Mouse (Mus musculus) heart, embryonic 11.5 days (tissue): ENCODE results near the gene Pibf1. TPM values are rescaled to one million over a fixed set of nuclear protein-coding genes. Genes with fewer than 3 reads are reported as not detected.
A peak's percentile ranks its signal among the peaks of the same experiment; 100 is the strongest.

ENCODE experiments used
- ATAC-seq: fragments of 200-750 bp; cut with Nextera tagmentation; replicated peaks from 2 replicates; pipeline ENCODE4 v1.8.0; 2017; ENCODE audit warnings: moderate library complexity; ENCODE audit not compliant: insufficient number of reproducible peaks, low FRiP score, low TSS enrichment
- H3K27ac ChIP-seq: fragments of 300-500 bp; sonication (generic); 2 replicates; pipeline ENCODE4 v1.5.1; 2014; ENCODE audit warnings: mild to moderate bottlenecking, low read depth, low read length
- H3K27me3 ChIP-seq: fragments of 300-500 bp; sonication (generic); 2 replicates; pipeline ENCODE4 v1.6.1; 2014; ENCODE audit warnings: mild to moderate bottlenecking, low read length, mixed read lengths; ENCODE audit not compliant: control insufficient read depth, insufficient read depth
- H3K36me3 ChIP-seq: fragments of 300-500 bp; sonication (generic); 2 replicates; pipeline ENCODE4 v1.6.1; 2014; ENCODE audit warnings: mild to moderate bottlenecking, low read length, moderate library complexity, mixed read lengths; ENCODE audit not compliant: control insufficient read depth, insufficient read depth
- H3K4me1 ChIP-seq: fragments of 300-500 bp; sonication (generic); 2 replicates; pipeline ENCODE4 v1.6.1; 2014; ENCODE audit warnings: low read length; ENCODE audit not compliant: control insufficient read depth, insufficient read depth
- H3K4me2 ChIP-seq: fragments of 300-500 bp; sonication (generic); 2 replicates; pipeline ENCODE4 v1.6.1; 2014; ENCODE audit warnings: mild to moderate bottlenecking, moderate library complexity
- H3K4me3 ChIP-seq: fragments of 300-500 bp; sonication (generic); 2 replicates; pipeline ENCODE4 v1.5.1; 2014; ENCODE audit warnings: low read depth, low read length
- H3K9ac ChIP-seq: fragments of 300-500 bp; sonication (generic); 2 replicates; pipeline ENCODE4 v1.6.1; 2014; ENCODE audit warnings: mild to moderate bottlenecking, low read depth, low read length, moderate library complexity
- H3K9me3 ChIP-seq: fragments of 300-500 bp; sonication (generic); replicated peaks from 2 replicates; pipeline ENCODE4 v1.6.1; 2016; ENCODE audit warnings: low read length; ENCODE audit not compliant: control insufficient read depth
- WGBS: fragments of 180-500 bp; shearing (Covaris S2); extraction: QIAGEN DNeasy Blood & Tissue Kit; methylation state at CpG from one replicate; pipeline ENCODE4 v1.1.7; 2014; ENCODE audit not compliant: insufficient replicate concordance; 5-methylcytosine and 5-hydroxymethylcytosine counted together
- polyA plus RNA-seq: library from polyadenylated mRNA; unstranded; fragments of >200 nt; fragmentation: Nextera tagmentation; extraction: Ambion mirVana; gene quantifications from 2 replicates; pipeline ENCODE4 v1.2.1, GENCODE M21; 2014

Pibf1 gene
- polyA plus RNA-seq, 1 experiment from 2014 or later: 16.7 TPM

- Histone ChIP-seq H3K4me3 (no peak overlapping the region), H3K27me3 (peaks cover 3% of the 10 kb centered on the region; the same call in 1 of the 2 replicates), H3K27ac (no peak overlapping the region), H3K36me3 (no peaks in the 10 kb centered on the region), H3K9me3 (no peaks in the 10 kb centered on the region), H3K9ac (no peak overlapping the region), H3K4me1 (peaks cover 3% of the 10 kb centered on the region; the same call in 1 of the 2 replicates), H3K4me2 (no peak overlapping the region)
- 89% methylated on average over 5 of the region's 5 CpGs for WGBS
- ATAC-seq: no peak
Measured at GRCm38 (mm10) chr14:99292176-99292575, 193.0 kb downstream of the Pibf1 start.

- Histone ChIP-seq H3K4me3 (no peak overlapping the region), H3K36me3 (no peaks in the 10 kb centered on the region), H3K9me3 (no peaks in the 10 kb centered on the region), H3K27ac (no peak overlapping the region), H3K27me3 (peaks cover 6% of the 10 kb centered on the region), H3K9ac (no peak overlapping the region), H3K4me2 (no peak overlapping the region), H3K4me1 (peaks cover 3% of the 10 kb centered on the region; the same call in 1 of the 2 replicates)
- ATAC-seq: no peak
- WGBS: 80% methylated on average over 8 of the region's 8 CpGs
Measured at GRCm38 (mm10) chr14:99294424-99294823, 195.2 kb downstream of the Pibf1 start.

DNA sequence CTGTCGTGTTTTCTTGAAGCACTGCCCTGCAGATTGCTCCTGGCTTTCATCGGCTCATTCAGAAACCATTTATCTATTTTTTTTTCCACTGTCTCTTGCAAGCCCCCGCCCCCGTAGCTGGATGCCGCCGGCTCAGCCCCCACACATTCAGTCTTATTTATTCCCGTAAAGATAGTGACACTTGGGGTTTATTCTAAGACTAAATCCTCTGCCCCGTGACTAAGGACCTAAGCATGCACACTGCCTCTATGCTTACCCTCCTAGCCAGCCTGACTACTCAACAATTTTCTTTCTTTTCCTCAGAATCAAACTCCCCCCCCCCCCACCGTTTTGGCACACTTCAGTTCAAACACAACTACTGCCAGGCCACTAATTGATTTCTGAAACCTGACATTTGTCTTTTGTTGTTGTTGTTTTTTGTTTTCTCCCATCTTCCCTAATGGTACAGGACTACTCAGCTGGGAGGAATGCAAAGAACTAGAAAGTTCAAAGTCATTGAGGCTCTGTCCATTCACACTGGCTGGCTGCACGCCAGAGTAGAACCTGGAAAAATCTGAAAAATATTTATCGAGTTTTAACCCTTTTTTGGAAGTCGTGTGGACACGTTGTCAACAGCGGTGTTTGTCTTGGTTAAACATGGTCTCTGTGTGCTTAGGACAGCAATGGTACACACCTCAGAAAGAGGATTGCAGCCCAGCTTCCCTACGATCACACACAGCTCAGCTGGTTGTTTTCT lies 196.6 kb downstream of the Pibf1 start:
- 37% methylated on average over 15 of the region's 15 CpGs for WGBS
- Histone ChIP-seq H3K4me2 (peak overlapping the region; percentile 34; the same call in 1 of the 2 replicates), H3K36me3 (no peaks in the 10 kb centered on the region), H3K9ac (no peak overlapping the region), H3K27ac (no peak overlapping the region), H3K4me3 (no peak overlapping the region), H3K9me3 (no peaks in the 10 kb centered on the region), H3K27me3 (peaks cover 10% of the 10 kb centered on the region), H3K4me1 (peaks cover 3% of the 10 kb centered on the region; the same call in 1 of the 2 replicates)
- ATAC-seq: no peak

- Histone ChIP-seq H3K4me3 (peak within 1 kb of the TSS; percentile 77), H3K9me3 (no peaks in the 10 kb centered on the region), H3K4me2 (peak within 1 kb of the TSS; percentile 99), H3K36me3 (no peaks in the 10 kb centered on the region), H3K27me3 (peaks cover 10% of the 10 kb centered on the region), H3K27ac (0 out of 2 replicates have a peak within 1 kb of the TSS, but pooled peaks have one; percentile 35), H3K9ac (peak within 1 kb of the TSS; percentile 69), H3K4me1 (peaks cover 3% of the 10 kb centered on the region; the same call in 1 of the 2 replicates)
- under 1% methylated on average over 48 of the region's 67 CpGs for WGBS
- peak; percentile 96 for ATAC-seq
Measured at GRCm38 (mm10) chr14:99298385-99299021, 199.3 kb downstream of the Pibf1 start, which contains the start of gene Klf5. Gene Klf5 (plus strand): TSS chr14:99298691.

DNA sequence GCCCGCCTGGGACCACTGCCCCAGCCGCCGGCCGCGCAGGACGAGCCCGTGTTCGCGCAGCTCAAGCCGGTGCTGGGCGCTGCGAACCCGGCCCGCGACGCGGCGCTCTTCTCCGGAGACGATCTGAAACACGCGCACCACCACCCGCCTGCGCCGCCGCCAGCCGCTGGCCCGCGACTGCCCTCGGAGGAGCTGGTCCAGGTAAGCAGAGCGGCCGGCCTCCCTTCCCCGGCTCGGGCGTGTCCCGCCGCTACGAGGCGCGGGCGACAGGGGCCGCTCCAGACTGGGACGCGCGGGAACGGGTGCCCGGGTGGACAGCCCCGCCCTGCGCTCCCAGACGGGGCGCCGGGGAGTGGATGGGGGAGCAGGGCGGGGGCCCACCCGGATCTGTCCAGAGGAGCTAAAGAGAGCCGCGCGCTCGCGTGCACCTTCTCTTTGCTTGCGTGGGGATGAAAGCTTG lies 199.8 kb downstream of the Pibf1 start:
- Histone ChIP-seq H3K27ac (0 out of 2 replicates have a peak overlapping the region, but pooled peaks have one; percentile 35), H3K4me3 (peak overlapping the region; percentile 77), H3K4me1 (peaks cover 3% of the 10 kb centered on the region; the same call in 1 of the 2 replicates), H3K36me3 (no peaks in the 10 kb centered on the region), H3K9me3 (no peaks in the 10 kb centered on the region), H3K9ac (peak overlapping the region; percentile 69), H3K4me2 (peak overlapping the region; percentile 99), H3K27me3 (peaks cover 10% of the 10 kb centered on the region)
- under 1% methylated on average over 60 of the region's 60 CpGs for WGBS
- ATAC-seq: peak; percentile 80

DNA sequence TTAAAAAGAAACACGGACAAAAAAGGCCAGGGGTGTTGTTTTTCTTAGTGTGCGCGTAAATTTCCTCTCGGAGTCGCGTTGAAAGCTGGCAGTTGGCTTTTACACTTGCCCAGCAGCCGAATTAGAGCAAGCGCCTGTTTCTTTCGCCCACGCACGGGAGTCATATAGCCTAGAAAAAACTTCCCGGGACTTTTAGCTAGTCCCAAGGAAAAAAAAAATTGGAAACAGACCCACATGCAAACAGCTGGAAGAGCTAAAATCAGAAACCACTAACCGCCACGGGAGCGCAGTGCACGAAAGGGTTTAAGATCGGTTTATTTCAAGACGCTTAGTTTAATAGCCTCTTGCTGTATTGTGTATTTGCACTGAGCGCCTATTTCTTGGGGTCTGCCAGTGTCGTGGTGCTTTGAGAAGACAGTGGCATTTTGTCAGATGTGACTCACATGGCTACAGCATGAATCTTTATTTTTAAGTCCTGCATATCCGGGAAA lies 200.5 kb downstream of the Pibf1 start:
- peak overlapping the region; percentile 99 for H3K4me2 ChIP-seq
- H3K36me3 ChIP-seq: no peaks in the 10 kb centered on the region
- H3K9me3 ChIP-seq: no peaks in the 10 kb centered on the region
- peaks cover 3% of the 10 kb centered on the region; the same call in 1 of the 2 replicates for H3K4me1 ChIP-seq
- H3K9ac ChIP-seq: peak overlapping the region; percentile 69; the same call in 1 of the 2 replicates
- peaks cover 8% of the 10 kb centered on the region for H3K27me3 ChIP-seq
- 9% methylated on average over 21 of the region's 21 CpGs for WGBS
- H3K27ac ChIP-seq: no peak overlapping the region
- H3K4me3 ChIP-seq: peak overlapping the region; percentile 77
- no peak for ATAC-seq

GRCm38 (mm10) chr14:99301472-99301871 lies 202.2 kb downstream of the Pibf1 start:
- Histone ChIP-seq H3K27me3 (peaks cover 8% of the 10 kb centered on the region), H3K36me3 (no peaks in the 10 kb centered on the region), H3K9me3 (no peaks in the 10 kb centered on the region), H3K4me3 (no peak overlapping the region), H3K9ac (no peak overlapping the region), H3K4me2 (no peak overlapping the region), H3K4me1 (0 out of 2 replicates have a peak, but pooled peaks cover 1% of the 10 kb centered on the region), H3K27ac (no peak overlapping the region)
- ATAC-seq: no peak
- WGBS: 54% methylated on average over 11 of the region's 11 CpGs
